In the genomic region with DNA sequence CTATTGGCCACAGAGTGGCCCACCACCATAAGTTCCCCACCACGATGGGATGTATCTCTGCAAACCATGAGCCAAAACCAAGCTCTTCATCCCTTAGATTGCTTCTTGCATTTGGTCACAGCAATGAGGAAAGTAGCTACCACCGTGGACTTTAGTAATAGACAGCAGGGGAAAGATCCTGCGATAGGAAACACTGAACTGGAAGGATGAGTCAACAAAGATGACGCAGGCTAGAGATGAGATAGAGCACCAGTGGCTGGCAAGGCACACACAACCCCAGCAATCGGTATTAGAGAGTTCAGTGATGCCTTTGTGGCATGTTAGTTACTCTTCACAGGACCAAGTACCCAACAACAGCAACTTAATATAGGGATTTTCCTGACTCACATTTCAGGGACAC, we compare ENCODE assay signal across 19 mouse cellular contexts. TPM values are rescaled to one million over a fixed set of nuclear protein-coding genes. Genes with fewer than 3 reads are reported as not detected.
"Had no signal": no experiment of that assay in that cellular context is flagged by ENCODE, and none has a peak within 500 bp of the region (broad histone marks: within the 10 kb centered on the region; RNA-seq: fewer than 3 reads in every experiment).

No protein-coding gene starts in this region.

- H3K27ac ChIP-seq: neural tube, embryonic 13.5 days; neural tube, embryonic 15.5 days; stomach, embryonic 15.5 days; stomach, postnatal 0 days had no signal

- H3K9me3 ChIP-seq: neural tube, embryonic 13.5 days; neural tube, embryonic 15.5 days; stomach, embryonic 15.5 days had no signal

- H3K9ac ChIP-seq: neural tube, embryonic 13.5 days; neural tube, embryonic 15.5 days; stomach, embryonic 15.5 days had no signal

- DNase-seq: retina, postnatal 1 day; right cerebral cortex, adult 18-20 months; right cerebral cortex, postnatal 14 days; right cerebral cortex, postnatal 25 days; right cerebral cortex, postnatal 4 days; spleen, adult 18-20 months; thymus, adult 18-20 months; thymus, adult 2 months; thymus, postnatal 14 days; thymus, postnatal 25 days; thymus, postnatal 36 days; thymus, postnatal 4 days had no signal

- H3K27me3 ChIP-seq: neural tube, embryonic 13.5 days; neural tube, embryonic 15.5 days; stomach, embryonic 15.5 days had no signal

- H3K4me3 ChIP-seq: neural tube, embryonic 13.5 days; neural tube, embryonic 15.5 days; stomach, embryonic 15.5 days had no signal

- H3K36me3 ChIP-seq: neural tube, embryonic 13.5 days; neural tube, embryonic 15.5 days; stomach, embryonic 15.5 days had no signal

- H3K4me1 ChIP-seq: neural tube, embryonic 15.5 days had no signal

RNA-seq across cellular contexts. Expression of gene Muc5ac, which starts 12.6 kb away (rescaled TPM):
- total RNA-seq: neutrophil, adult 5-6 weeks had no signal
- polyA plus RNA-seq: neural tube, embryonic 13.5 days; neural tube, embryonic 14.5 days; neural tube, embryonic 15.5 days; urinary bladder, adult 2 months had no signal
